Mouse (Mus musculus) layer of hippocampus, postnatal 36 days (tissue): ENCODE results near the gene 1700122O11Rik. TPM values are rescaled to one million over a fixed set of nuclear protein-coding genes. Genes with fewer than 3 reads are reported as not detected.

Experiments
- total RNA-seq, 2 experiments: library from RNA; stranded (reverse); gene quantifications; 2 replicates each; pipeline ENCODE4 v1.2.3; 2021

1700122O11Rik gene
- total RNA-seq, 2 experiments from 2014 or later, result not detected

Other genes with a start within 250 kb of the 1700122O11Rik start
- under 1 TPM; 0.40 to 0.91 TPM for gene Mdfi, start 203.6 kb downstream of the 1700122O11Rik start, total RNA-seq
- gene Foxp4, start 113.6 kb downstream of the 1700122O11Rik start, total RNA-seq, result 10 to 100 TPM; 44.0 to 45.7 TPM
- not detected for gene 1700067P10Rik, start 51.0 kb upstream of the 1700122O11Rik start, total RNA-seq
- gene 9830107B12Rik, start 108.0 kb upstream of the 1700122O11Rik start, total RNA-seq, result not detected
- gene A530064D06Rik, start 129.0 kb upstream of the 1700122O11Rik start, total RNA-seq, result not detected
- gene Trem1, start 194.5 kb upstream of the 1700122O11Rik start, total RNA-seq, result not detected
- not detected for gene Trem3, start 209.5 kb upstream of the 1700122O11Rik start, total RNA-seq
- not detected for gene Treml4, start 226.0 kb upstream of the 1700122O11Rik start, total RNA-seq